Mouse (Mus musculus) lung, adult 2 months (tissue): Measurements from ENCODE around the gene Phgdh.

Experiments used
- CTCF ChIP-seq: fragments of 200-500 bp; IDR thresholded peaks from 2 replicates; pipeline ENCODE4 v1.5.1; 2011; ENCODE audit warnings: mild to moderate bottlenecking, low read length, control low read depth; ENCODE audit not compliant: insufficient read depth
- POLR2A ChIP-seq: fragments of 200-500 bp; IDR thresholded peaks from 2 replicates; pipeline ENCODE4 v1.6.1; 2011; ENCODE audit warnings: low read depth, mild to moderate bottlenecking, control low read depth, low read length, borderline replicate concordance; ENCODE audit errors: extremely low read depth

DNA sequence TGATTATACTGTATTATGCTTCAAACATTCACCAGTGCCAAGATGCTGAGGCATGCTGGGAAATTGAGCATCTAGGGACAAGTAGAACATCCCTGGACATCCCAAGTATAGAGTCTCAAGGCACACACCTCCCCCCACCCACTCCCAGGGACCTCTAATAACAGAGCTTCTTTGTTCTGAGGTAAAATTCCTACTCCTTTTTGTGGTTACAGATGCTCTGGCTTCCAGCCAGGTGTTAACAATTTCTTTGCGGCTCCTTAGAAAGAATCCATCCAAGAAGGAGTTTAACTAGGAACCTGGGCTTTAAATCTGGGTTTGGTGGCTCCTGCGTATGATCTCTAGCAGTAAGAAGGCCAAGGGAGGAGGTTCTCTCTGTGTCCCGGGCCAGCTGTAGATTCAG is 22.6 kb downstream of the Phgdh start:
- no peak for TF ChIP-seq POLR2A
- TF ChIP-seq CTCF: no peak
